Mouse (Mus musculus) retina, embryonic 14.5 days (tissue): ENCODE data around the gene Chaf1a.

ENCODE experiments used
- DNase-seq: peaks from one replicate; pipeline ENCODE4 v3.0.0-alpha.2; 2015; ENCODE audit warnings: low spot score

Chaf1a gene

DNA sequence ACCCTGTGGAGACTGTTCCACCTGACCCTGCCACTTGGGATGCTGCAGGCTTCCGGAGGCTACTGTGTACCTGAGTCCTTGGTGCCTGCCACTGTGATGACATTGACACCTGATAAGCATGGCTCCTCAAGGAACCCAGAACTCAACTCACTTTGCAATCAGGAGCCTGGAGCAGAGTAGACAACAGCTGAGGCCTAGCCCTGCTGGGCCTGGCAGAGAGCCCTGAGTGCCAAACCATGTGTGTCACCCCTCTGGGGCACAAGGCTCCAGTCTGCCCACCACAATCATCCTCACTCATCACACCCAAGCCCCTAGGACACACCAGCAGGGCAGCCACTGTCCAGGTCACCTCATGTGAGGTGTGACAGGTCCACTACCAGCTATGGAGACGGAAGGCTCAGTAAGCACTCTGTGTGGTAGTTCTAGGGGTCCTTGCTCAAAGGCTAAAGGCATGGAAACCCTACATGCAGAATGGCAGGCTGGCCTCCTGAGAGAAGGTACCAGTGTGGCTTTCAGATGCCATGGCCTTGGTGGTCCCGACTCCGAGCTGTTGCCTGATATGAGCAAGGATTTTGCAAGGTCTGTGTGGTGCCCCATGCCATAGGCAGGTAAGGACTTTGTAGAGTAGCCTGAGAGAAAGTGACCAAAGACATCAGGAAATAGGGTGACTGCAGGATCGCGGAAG is 19.7 kb upstream of the Chaf1a start:
- no peak for DNase-seq

DNA sequence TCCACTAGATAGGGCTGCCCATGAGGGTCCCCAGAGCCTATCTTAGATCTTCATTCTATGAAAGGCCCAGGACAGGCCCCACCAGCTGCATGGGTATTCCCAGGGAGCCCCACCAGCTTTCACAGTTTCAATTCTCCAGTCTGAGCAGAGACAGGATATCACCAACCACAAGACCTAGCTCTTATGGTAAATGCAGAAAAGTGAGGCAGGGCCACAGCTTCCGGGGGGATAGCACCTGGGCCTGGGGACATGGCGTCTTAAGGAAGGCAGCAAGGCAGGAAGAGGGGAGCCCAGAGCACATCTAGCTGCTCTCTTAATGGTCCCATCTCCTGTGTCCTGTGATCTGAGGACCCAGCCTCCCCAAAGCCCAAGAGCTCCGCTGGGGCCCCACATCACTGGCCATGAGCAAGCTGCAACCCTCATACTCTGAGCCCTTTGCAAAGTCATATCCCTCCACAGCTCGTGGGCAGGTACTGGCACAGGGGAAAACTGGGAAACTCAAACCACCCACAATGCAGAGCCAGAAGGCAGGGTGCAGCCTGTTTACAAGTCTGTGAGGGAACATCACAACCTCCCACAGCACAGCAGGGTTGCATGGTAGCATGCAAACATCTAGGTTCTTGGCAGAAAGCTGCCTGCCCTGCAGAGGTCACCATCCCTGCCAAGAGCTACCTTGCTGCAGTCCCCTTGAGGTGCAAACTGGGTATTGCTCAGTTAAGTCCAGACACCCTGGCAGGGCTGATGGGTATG is 18.9 kb upstream of the Chaf1a start:
- DNase-seq, result no peak

DNA sequence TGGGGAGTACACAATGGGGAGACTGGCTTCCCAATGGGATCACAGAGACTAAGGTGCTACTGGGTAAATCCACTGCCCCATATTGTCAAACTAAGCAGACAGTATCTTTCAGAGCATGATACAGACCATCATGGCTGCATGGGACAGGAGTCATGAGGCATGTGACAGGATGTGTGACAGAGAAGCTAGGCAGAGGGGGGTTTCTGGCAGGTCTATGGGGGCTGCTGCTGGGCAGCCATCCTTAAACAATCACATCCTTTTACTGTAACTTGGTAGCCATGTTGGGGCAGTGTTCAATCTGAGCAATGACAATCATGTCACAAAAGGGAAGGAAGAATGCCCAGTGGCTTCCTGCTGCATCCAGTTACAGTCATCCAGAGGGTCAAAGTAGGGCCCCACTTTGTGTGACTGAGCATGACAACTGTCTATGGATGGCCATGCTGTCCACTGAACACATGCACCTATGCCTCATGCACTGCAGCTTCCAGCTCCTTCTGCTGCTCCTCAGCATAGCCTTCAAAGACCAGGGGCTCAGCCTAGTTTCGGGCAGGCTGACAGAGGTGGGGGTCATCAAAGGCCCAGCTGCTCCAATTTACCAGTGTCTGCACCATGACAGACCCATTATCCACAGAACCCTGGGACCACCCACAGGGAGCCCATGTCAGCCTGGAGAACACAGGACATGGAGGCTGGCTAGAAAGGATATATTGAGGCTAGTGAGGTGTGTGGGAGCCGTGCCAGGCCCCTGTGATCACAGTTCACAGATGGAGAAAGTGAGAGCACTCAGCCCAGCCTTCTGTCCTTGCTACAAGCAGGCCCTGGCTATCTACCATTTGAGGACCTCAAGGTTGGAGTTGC is 17.9 kb upstream of the Chaf1a start:
- no peak for DNase-seq

DNA sequence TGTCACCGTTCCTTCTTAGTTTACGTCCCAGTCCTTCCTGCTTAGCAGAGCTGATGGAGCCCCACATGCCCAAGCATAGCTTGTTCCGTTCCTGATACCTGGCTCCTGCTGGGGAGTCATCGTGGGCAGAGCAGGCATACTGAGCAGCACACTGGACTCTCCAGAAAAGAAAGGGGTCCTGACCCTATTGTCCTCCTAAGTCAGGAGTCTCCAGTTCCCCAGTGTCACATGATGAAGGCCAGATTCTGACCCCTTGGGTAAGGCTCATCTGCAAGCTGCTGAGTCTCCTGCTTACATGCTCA is 17.3 kb upstream of the Chaf1a start:
- DNase-seq, result no peak

DNA sequence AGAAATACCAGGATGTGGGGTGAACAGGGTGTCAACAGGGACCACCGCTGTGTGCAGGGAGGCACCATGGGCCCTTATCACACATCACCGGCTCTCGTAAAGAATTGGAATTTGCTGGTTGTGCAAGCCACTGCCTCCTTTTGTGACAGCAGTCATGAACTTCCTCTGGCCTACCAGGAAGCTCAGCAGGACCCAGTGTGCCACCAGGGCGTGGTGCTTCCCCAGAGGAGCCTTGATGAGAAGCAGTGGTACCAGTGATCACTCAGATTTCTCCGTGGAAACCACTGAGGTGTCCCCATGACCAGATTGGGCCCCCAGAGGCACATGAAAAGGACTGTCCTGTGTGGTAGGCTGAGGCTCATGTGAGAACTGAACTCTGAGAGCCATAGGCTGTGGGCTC is 16.9 kb upstream of the Chaf1a start:
- no peak for DNase-seq

DNA sequence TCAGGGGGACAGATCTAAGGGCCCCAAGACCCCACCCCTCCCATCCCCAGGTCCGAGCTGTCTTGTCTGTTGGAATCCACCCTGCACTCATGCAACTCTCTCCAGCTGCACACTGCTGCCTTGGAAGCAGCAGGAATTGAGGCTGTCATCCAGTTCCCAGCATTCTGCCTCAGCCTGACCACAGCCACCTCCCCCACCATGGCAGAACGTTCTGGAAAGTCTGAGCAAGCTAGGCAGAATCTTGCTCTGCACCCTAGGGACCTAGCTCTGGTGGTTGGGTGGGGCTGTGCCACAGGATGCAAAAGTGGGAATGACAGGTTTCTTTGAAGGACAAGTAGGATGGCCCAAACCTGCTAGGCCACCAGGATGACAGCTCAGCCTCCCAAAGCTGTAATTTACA is 15.8 kb upstream of the Chaf1a start:
- DNase-seq, result no peak

DNA sequence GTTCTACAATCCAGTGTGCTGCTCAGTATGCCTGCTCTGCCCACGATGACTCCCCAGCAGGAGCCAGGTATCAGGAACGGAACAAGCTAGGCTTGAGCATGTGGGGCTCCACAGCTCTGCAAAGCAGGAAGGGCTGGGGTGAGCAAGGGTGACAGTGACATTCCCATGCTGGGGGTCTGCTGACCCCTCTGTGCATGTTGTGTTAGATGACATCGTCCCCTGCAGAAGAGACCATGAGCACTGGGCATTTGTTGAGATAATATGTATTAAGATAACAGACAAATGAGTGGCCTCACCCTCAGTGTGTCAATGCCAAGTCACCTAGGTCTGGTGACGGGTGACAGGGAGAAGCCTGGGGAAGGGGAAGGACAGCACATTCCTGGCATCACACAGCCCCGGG is 15.3 kb upstream of the Chaf1a start:
- no peak for DNase-seq

DNA sequence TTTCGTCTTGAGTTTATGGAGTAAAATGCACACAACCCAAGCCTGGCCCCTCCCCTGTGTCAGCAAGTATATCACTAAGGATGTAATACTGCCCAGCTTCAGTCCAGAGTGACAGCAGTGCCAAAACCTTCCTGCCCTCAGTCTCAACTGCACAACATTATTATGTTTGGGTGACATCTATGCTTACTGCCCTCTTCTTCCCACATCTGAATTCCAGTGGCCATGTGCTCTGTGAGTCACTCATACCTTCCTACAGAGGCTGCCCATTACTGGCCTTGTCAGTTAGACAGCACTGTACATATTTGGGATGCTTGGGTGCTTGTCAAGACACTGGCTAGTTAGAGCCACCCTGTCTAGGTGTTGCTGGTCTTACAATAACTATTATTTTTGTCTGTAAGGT is 13.9 kb upstream of the Chaf1a start:
- DNase-seq, result no peak

DNA sequence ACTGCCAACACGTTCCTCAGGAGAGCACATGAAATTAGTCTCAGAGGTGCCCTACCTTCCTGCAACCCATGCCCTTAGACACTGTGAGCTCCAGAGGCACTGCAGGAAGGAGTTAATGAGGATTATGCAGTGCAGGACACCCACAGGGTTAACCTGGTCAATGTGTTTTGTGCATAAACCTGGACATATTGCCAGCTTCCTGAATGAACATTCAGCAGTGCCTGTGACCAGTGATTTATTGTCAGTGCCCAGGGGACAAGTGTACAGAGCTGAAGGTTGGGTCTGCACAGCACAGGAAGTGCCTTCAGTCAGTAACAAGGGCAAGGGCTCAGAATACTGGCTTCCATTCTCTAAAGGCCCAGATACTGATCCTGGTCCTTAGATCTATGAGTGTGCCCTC is 13.4 kb upstream of the Chaf1a start:
- no peak for DNase-seq

DNA sequence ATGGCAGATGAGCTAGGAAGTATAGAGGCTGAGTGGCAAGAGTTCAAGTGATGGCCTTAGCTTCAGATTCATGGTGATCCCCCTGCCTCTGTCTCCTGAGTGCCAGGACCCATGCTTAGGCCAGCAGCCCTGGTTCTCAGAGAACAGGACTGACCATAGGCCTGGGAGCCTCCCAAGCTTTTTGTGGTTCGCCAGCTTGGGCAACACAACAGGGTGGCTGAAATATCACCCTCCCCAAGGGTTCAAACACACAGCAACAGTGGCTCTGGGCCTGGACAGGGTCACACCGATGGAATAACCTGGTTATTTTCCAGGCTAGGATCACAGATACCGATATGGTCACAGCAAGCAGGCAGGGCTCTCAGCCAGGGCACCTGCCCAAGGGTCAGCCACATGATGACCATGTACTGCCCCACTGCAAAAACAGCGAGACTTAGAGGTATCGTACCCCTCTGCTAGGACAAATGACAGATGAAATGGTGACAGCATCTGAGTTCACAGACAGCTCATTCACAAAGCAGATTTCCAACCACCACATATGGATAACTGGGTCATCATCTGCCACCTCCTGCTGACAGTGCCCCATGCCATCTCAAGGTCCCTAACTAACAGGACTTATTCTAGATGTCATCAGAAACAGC is 12.3 kb upstream of the Chaf1a start:
- no peak for DNase-seq

DNA sequence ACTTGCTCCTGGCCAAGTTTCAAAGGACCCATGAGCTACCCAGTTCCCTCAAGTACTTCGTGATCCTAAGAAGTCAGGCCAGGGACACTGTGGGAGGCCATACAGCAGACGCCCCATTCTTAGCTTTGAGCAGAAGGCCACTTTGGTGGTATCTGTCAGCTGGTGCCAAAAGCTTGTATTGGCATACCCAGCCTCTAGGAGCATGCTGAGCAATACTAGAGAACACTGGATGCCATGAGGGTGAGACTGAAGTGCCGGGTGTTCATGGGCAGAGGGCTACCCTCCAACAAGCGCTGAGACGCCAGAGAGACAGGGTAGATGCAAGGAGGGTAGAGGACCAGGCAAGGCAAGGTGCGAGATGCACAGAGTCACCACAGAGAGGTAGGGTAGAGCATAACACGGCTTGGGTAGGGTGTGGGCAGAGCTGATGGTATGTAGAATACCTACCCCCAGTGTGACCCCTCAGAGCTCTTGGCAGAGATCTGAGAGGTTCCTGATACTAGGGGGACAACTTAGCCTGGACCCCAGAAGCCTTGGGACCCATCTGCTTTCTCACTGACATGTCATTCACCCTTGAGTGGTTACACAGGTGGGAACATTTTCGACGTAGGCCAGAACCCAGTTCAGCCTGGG is 9.9 kb upstream of the Chaf1a start:
- DNase-seq, result no peak

DNA sequence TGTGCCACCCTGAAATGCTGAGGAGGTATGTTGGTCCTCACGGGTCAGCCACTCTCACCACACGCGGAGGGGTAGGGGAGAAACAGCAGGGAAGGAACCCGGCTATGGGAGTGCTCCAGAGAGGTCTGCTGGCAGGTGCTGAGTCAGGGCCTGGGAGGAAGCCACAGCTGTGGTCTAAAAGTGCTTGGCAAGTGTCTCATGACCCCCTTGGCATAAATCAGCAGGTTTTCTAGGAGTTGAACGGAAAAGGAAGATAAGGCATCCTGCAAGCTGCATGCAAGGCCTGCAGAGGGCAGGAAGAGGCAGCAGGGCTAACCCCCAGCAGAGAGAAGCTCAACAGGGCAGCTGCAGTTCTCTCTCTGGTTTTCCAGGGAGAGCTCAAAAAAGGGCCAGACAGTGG is 9.3 kb upstream of the Chaf1a start:
- DNase-seq, result no peak

DNA sequence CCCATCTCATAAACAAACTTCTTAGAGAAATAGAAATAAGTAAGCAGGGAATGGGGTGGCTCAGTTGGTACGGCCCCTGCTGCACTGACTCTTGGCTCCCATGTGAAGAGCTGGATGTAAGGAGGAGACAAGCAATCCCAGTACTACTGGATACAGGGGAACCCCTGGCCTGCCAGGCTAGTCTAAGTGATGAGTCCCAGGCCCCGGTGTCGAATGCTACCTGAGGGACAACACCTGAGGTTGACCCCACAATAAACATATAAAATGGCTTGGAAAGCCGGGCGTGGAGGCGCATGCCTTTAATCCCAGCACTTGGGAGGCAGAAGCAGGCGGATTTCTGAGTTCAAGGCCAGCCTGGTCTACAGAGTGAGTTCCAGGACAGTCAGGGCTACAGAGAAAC is 8.8 kb upstream of the Chaf1a start:
- DNase-seq, result no peak

DNA sequence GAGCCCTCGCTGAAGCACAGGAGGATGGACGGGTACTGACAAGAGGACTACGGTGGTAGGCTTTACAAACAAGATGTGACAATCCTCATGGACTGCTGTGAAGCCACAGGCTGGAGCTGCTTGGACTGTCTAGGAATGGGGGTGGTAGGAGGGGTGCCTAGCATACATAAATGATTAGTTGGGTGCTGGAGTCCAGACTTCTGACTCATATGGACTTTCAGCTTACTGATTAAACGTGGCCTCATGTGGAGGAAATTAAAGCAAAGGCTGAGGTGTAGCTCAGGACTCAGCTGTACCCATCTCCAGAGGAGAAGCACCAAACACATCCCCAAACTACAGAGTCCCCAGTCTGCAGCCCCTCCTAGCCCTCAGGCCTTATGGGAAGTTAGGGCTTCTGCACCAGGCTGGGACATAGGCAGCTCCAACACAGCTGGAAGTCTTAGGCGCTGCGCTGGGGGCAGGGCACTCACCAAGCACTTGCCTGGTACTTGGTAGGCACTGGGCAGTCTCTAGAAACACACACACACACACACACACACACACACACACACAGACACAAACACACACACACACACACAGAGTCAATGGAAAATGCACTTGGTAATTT is 8.0 kb upstream of the Chaf1a start:
- no peak for DNase-seq

DNA sequence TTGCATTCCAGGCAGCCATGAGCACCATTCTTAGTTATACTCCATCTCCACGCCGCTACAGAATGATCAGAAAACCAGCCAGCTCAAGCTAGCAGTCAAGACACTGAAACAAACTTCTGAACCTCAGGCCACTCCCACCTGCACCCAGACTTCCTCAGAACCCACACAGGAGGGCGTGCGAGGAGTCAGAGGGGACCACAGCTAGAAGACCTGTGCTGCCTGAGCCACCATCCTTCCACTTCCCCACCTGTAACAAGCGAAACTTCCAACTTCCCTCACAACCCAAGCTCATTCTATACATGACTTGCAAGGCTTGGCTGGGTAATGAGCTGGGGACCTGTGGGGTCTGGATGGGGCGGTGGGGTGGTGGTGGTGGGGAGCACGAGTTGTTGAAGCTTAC is 7.4 kb upstream of the Chaf1a start:
- no peak for DNase-seq

DNA sequence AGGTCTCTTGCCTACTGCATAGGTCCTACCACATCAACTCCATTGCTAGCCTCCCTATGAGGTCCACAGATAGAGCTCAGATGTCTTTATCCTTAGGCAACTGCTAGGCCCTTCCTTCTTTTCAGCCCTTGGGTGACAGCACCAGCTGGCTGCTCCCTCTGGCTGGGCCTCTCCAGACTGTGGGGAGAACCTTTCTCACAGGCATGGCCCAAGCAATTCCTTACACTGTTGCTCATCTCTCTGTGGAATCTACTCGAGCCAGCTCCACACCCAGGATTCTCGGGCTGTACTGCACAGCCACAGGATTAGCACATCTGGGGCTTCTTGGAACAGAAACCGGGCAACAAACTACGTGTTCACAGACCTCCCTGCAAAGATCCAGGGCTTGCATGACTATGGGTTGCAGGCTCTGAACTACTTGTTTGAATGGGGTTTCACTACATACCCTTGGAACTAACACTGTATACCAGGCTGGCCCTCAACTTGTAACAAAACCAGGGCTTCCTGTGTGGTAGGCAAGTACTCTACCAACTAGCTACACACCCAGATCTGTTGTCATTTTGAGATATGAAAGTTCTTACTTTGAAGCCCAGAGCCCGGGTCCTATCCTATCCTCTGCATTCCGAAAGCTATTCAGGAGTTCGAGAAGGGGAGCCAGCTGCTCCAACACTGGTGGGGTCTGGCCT is 6.1 kb upstream of the Chaf1a start:
- no peak for DNase-seq

DNA sequence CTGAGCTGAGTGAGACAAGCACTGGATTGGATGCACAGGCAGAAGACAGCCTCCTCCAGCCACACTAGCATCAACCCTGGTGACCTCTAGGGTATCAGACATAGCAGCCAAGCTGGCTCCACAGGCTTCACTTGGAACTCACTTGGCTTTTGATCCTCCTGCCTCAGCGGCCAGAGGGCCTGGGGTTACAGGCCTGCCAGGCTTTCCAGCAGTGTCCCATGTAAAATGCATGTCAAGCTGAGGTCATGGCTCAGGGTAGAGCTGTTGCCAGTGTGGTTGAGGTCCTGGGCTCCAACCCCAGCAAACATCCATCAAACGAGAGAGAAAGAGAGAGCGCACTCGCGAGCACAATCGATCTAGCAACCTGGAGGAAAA is 5.5 kb upstream of the Chaf1a start:
- DNase-seq, result no peak

DNA sequence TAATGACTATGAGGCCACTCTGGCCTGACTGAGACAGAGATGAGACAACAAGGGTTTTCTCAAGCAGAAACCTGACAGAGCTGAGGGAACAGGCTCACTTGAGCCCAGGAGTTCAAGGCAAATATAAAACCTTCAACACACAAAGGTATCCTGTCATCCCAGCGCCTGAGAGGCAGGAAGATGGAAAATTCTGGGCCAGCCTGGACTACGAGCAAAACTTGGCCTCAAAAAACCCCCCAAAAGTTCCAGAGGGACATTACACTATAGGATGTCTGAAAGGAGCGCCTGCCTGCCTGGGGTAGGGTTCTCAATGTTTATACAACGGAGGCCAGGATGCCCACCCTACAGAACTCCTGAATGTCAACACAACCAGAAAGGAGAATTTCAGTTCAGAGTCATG is 5.0 kb upstream of the Chaf1a start:
- no peak for DNase-seq

DNA sequence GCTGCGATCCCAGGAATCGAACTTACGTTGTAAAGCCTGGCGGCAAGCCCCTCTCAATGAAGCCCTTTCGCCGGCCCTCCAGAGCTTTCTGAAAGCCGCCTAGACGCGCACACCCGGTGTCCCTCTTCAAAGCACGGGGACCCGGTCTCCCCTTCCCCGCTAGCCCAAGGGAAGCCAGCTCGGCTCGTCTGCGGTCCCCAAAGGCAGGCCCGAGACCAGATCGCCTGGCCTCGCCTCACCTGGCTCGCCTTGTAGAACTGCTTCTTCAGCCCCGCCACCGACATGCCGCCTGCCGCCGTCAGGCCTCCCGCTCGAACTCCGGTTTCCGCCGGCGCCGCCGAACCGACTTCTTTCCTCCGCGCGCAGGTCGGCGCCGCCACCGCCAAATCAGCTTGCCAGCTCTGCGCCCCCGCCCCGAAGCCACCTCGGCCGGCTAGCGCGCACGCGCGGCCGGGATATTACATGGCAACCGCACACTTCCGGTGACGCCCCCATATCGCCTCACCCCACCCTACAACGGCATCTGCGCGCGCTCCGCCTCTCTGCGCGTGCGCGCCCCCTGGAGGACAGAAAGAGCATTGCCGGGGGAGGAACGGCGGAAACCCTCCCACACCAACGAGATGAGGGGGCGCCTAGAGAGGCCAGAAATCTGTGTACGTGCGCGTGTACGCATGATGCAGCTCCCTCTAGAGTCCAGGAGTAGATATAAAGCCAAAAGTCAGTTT is 3.9 kb upstream of the Chaf1a start, which contains the start of gene Sh3gl1:
Gene Sh3gl1 (minus strand): TSS at position 460 of the 725 bp plus-strand sequence.
- peak; percentile 99 for DNase-seq

DNA sequence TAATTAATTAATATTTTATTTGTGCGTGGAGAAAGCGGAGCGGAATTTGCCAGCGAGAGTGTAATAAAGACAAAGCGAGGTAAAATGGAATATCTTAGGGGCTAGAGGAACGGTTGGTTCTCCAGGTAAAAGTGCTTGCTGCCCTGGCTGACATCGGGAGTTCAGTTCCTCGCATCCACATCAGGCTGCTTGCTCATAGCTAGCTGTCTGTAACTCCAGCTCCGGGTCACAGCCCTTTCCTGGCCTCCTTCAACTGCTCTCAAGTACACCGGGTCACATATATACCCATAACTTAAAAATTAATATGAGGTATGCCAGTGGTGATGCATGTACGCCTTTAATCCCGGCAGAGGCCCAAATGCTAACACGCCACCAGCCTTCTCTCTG is 3.3 kb upstream of the Chaf1a start:
- DNase-seq, result no peak
